Mouse (Mus musculus) embryonic facial prominence, embryonic 14.5 days (tissue): ENCODE measurements at regions not wholly inside any gene's neighbourhood (a gene's known extent, or its start where the extent isn't known, plus 50 kb on each side); places are given as distances from the start of the nearest gene placed in this dataset.

ENCODE experiments used
- ATAC-seq: fragments of 200-750 bp; cut with Nextera tagmentation; 2 replicates; pipeline ENCODE4 v1.8.0; 2017; ENCODE audit warnings: low read depth, moderate number of reproducible peaks, moderate TSS enrichment
- DNase-seq: peaks from one replicate; pipeline ENCODE4 v3.0.0-alpha.2; 2015; ENCODE audit warnings: low spot score
- H3K27ac ChIP-seq: fragments of 300-500 bp; sonication (generic); replicated peaks from 2 replicates; pipeline ENCODE4 v1.5.1; 2014; ENCODE audit warnings: low read depth, mild to moderate bottlenecking, low read length, moderate library complexity
- H3K27me3 ChIP-seq: fragments of 300-500 bp; sonication (generic); replicated peaks from 2 replicates; pipeline ENCODE4 v1.6.1; 2014; ENCODE audit warnings: low read length; ENCODE audit not compliant: control insufficient read depth, insufficient read depth
- H3K36me3 ChIP-seq: fragments of 300-500 bp; sonication (generic); 2 replicates; pipeline ENCODE4 v1.6.1; 2014; ENCODE audit warnings: low read length, mixed read lengths; ENCODE audit not compliant: control insufficient read depth, insufficient read depth
- H3K4me1 ChIP-seq: fragments of 300-500 bp; sonication (generic); 2 replicates; pipeline ENCODE4 v1.6.1; 2014; ENCODE audit warnings: antibody characterized with exemption, low read length; ENCODE audit not compliant: control insufficient read depth, insufficient read depth
- H3K4me2 ChIP-seq: fragments of 300-500 bp; sonication (generic); 2 replicates; pipeline ENCODE4 v1.6.1; 2014; ENCODE audit warnings: low read depth, mild to moderate bottlenecking, low read length, moderate library complexity, mixed read lengths
- H3K4me3 ChIP-seq: fragments of 300-500 bp; sonication (generic); 2 replicates; pipeline ENCODE4 v1.5.1; 2014; ENCODE audit warnings: low read depth, mild to moderate bottlenecking, low read length
- H3K9ac ChIP-seq: fragments of 300-500 bp; sonication (generic); 2 replicates; pipeline ENCODE4 v1.6.1; 2014; ENCODE audit warnings: low read depth, mild to moderate bottlenecking, low read length, moderate library complexity, mixed read lengths
- H3K9me3 ChIP-seq: fragments of 300-500 bp; sonication (generic); 2 replicates; pipeline ENCODE4 v1.6.1; 2016; ENCODE audit warnings: low read length; ENCODE audit not compliant: control insufficient read depth
- WGBS: fragments of 180-500 bp; shearing (Covaris S2); extraction: QIAGEN DNeasy Blood & Tissue Kit; methylation state at CpG from one replicate; pipeline ENCODE4 v1.1.7; 2014; 5-methylcytosine and 5-hydroxymethylcytosine counted together

GRCm38 (mm10) chr3:21958595-21959286 lies 117.7 kb upstream of the Tbl1xr1 start:
- ATAC-seq (no peak), DNase-seq (no peak)
- Histone ChIP-seq H3K36me3 (no peaks in the 10 kb centered on the region), H3K27ac (no peak overlapping the region), H3K9me3 (no peaks in the 10 kb centered on the region), H3K4me2 (no peak overlapping the region), H3K9ac (no peak overlapping the region), H3K4me1 (peaks cover 14% of the 10 kb centered on the region), H3K27me3 (no peaks in the 10 kb centered on the region), H3K4me3 (no peak overlapping the region)
- 94% methylated on average over 6 of the region's 6 CpGs for WGBS

GRCm38 (mm10) chr3:21961091-21961490 lies 115.4 kb upstream of the Tbl1xr1 start:
- Histone ChIP-seq H3K4me3 (no peak overlapping the region), H3K4me1 (peaks cover 16% of the 10 kb centered on the region), H3K9me3 (no peaks in the 10 kb centered on the region), H3K36me3 (no peaks in the 10 kb centered on the region), H3K27ac (no peak overlapping the region), H3K9ac (no peak overlapping the region), H3K27me3 (no peaks in the 10 kb centered on the region), H3K4me2 (no peak overlapping the region)
- DNase-seq (no peak), ATAC-seq (no peak)
- 77% methylated on average over 6 of the region's 6 CpGs for WGBS

- H3K9me3 ChIP-seq = no peaks in the 10 kb centered on the region
- H3K4me3 ChIP-seq = no peak overlapping the region
- no peak overlapping the region for H3K9ac ChIP-seq
- DNase-seq = no peak
- 82% methylated on average over 5 of the region's 5 CpGs for WGBS
- H3K27ac ChIP-seq = no peak overlapping the region
- H3K36me3 ChIP-seq = no peaks in the 10 kb centered on the region
- no peaks in the 10 kb centered on the region for H3K27me3 ChIP-seq
- H3K4me1 ChIP-seq = peaks cover 16% of the 10 kb centered on the region
- ATAC-seq = no peak
- no peak overlapping the region for H3K4me2 ChIP-seq
Observed at GRCm38 (mm10) chr3:21961746-21962145, 114.7 kb upstream of the Tbl1xr1 start.

GRCm38 (mm10) chr3:21962360-21962782 lies 114.1 kb upstream of the Tbl1xr1 start:
- Histone ChIP-seq H3K9ac (no peak overlapping the region), H3K4me2 (no peak overlapping the region), H3K27me3 (no peaks in the 10 kb centered on the region), H3K36me3 (no peaks in the 10 kb centered on the region), H3K9me3 (no peaks in the 10 kb centered on the region), H3K4me1 (peaks cover 16% of the 10 kb centered on the region), H3K4me3 (no peak overlapping the region), H3K27ac (no peak overlapping the region)
- 59% methylated on average over 7 of the region's 7 CpGs for WGBS
- ATAC-seq = no peak
- DNase-seq = no peak

DNA sequence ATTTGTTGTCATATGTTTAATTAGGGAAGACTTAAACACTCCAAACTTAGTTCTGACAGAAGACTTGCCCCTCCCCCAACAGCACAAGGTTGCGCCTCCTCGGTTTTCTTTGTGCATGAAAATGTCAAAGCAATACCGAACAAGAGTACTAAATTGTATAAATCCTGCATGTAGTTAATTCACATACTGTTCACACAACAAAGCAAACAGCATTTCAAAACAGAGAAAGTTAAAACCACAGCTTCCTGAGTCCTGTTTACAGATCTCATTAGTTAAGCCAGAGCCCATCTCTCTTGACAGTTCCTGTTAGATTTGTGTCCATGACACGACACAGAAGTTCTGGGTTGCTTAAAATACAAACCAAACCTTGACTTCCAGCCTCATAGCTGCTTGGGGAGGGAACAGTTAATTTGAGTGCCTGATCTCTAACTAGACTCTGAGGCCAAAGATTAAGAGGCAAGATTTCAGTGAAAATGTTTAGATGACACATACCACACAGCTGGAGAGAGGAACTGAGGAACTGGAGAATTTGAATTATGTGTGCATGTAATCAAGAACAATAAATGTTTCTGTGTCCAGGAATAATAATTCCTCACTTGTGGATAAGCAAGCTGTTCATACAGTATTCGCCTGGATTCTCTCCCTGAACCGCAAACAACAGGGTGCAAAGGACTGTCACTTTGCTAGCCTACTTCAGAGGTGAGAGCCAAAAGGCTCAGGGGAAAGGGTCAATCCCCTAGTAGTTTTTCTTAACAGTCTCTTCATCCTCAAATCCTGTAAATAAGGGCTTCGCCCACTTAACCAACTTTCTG lies 113.3 kb upstream of the Tbl1xr1 start:
- H3K27ac ChIP-seq = peak overlapping the region; percentile 58
- 33% methylated on average over 7 of the region's 7 CpGs for WGBS
- DNase-seq = peak; percentile 64
- no peak overlapping the region for H3K9ac ChIP-seq
- H3K27me3 ChIP-seq = no peaks in the 10 kb centered on the region
- no peaks in the 10 kb centered on the region for H3K36me3 ChIP-seq
- peaks cover 16% of the 10 kb centered on the region for H3K4me1 ChIP-seq
- no peak overlapping the region for H3K4me3 ChIP-seq
- H3K4me2 ChIP-seq = no peak overlapping the region
- H3K9me3 ChIP-seq = no peaks in the 10 kb centered on the region
- ATAC-seq = peak; percentile 65; the same call in 1 of the 2 replicates

GRCm38 (mm10) chr3:21963733-21964351 lies 112.6 kb upstream of the Tbl1xr1 start:
- no peak overlapping the region for H3K4me2 ChIP-seq
- no peak overlapping the region for H3K4me3 ChIP-seq
- no peaks in the 10 kb centered on the region for H3K36me3 ChIP-seq
- H3K27ac ChIP-seq = peak overlapping the region; percentile 58
- H3K9ac ChIP-seq = no peak overlapping the region
- DNase-seq (peak; percentile 41), ATAC-seq (no peak)
- peaks cover 16% of the 10 kb centered on the region for H3K4me1 ChIP-seq
- H3K27me3 ChIP-seq = no peaks in the 10 kb centered on the region
- no peaks in the 10 kb centered on the region for H3K9me3 ChIP-seq
- WGBS = 89% methylated on average over 1 of the region's 1 CpGs

DNA sequence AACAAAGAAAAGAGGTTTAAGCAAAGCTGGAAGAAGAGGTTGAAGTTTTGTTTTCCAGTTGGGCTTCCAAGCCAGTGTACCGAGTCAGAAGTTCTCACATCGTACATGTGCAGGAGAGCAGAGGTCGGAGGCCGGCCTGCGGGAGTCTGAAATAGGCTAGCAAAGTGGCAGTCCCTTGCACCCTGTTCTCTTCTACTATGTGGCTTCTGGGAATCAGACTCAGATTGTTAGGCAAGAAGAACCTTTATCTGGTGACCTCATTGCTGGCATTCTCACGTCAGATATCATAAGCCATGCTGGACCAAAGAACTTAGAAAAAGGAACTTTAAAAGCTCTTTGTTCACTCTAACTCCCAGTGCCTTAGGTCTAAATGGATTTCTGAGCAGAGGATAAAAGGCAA lies 112.0 kb upstream of the Tbl1xr1 start:
- no peak for ATAC-seq

GRCm38 (mm10) chr3:21965556-21965955 lies 110.9 kb upstream of the Tbl1xr1 start:
- Histone ChIP-seq H3K27ac (no peak overlapping the region), H3K36me3 (no peaks in the 10 kb centered on the region), H3K4me3 (no peak overlapping the region), H3K4me1 (peaks cover 16% of the 10 kb centered on the region), H3K27me3 (no peaks in the 10 kb centered on the region), H3K9ac (no peak overlapping the region), H3K9me3 (no peaks in the 10 kb centered on the region), H3K4me2 (no peak overlapping the region)
- DNase-seq (no peak), ATAC-seq (no peak)
- 72% methylated on average over 1 of the region's 1 CpGs for WGBS

More for the DNA sequence above, 112.0 kb upstream of the Tbl1xr1 start:
- no peaks in the 10 kb centered on the region for H3K36me3 ChIP-seq
- no peaks in the 10 kb centered on the region for H3K27me3 ChIP-seq
- no peak overlapping the region for H3K4me2 ChIP-seq
- no peak for DNase-seq
- no peak overlapping the region for H3K9ac ChIP-seq
- H3K27ac ChIP-seq = no peak overlapping the region
- no peaks in the 10 kb centered on the region for H3K9me3 ChIP-seq
- H3K4me1 ChIP-seq = peaks cover 16% of the 10 kb centered on the region
- no peak overlapping the region for H3K4me3 ChIP-seq
- WGBS = 81% methylated on average over 6 of the region's 6 CpGs
